Mouse (Mus musculus): ENCODE measurements around the gene Gm35549. TPM values are rescaled to one million over a fixed set of nuclear protein-coding genes. Genes with fewer than 3 reads are reported as not detected.

The Gm35549 gene
- polyA plus RNA-seq, 1 experiment from 2014 or later, result not detected

GRCm38 (mm10) chr9:122823374-122824017 is 20.3 kb downstream of the Gm35549 start:
- no peaks in the 10 kb centered on the region for H3K9me3 ChIP-seq
- no peak overlapping the region for H3K9ac ChIP-seq
- H3K36me3 ChIP-seq, result peaks cover 82% of the 10 kb centered on the region
- H3K4me3 ChIP-seq, result no peak overlapping the region
- no peaks in the 10 kb centered on the region for H3K4me1 ChIP-seq (replicated peaks)
- H3K27ac ChIP-seq (replicated peaks), result no peak overlapping the region
- no peak for ATAC-seq (ENCODE audit: low read depth)
- WGBS, result 85% methylated on average over 5 of the region's 5 CpGs
- H3K27me3 ChIP-seq, result no peaks in the 10 kb centered on the region
- no peak overlapping the region for H3K4me2 ChIP-seq

GRCm38 (mm10) chr9:122815239-122815851 is 28.5 kb downstream of the Gm35549 start:
- Histone ChIP-seq H3K9me3 (no peaks in the 10 kb centered on the region), H3K27me3 (no peaks in the 10 kb centered on the region), H3K4me3 (no peak overlapping the region), H3K4me1 (replicated peaks) (no peaks in the 10 kb centered on the region), H3K4me2 (no peak overlapping the region), H3K27ac (replicated peaks) (no peak overlapping the region), H3K9ac (no peak overlapping the region), H3K36me3 (peaks cover 68% of the 10 kb centered on the region)
- ATAC-seq (ENCODE audit: low read depth), result no peak
- WGBS, result 91% methylated on average over 4 of the region's 4 CpGs

- WGBS, result 93% methylated on average over 2 of the region's 2 CpGs
- Histone ChIP-seq H3K27ac (replicated peaks) (no peak overlapping the region), H3K4me3 (no peak overlapping the region), H3K4me2 (no peak overlapping the region), H3K36me3 (peaks cover 62% of the 10 kb centered on the region), H3K9ac (no peak overlapping the region), H3K27me3 (no peaks in the 10 kb centered on the region), H3K9me3 (no peaks in the 10 kb centered on the region), H3K4me1 (replicated peaks) (no peaks in the 10 kb centered on the region)
- ATAC-seq (ENCODE audit: low read depth), result no peak
Measured at GRCm38 (mm10) chr9:122814775-122815174, 29.1 kb downstream of the Gm35549 start.

DNA sequence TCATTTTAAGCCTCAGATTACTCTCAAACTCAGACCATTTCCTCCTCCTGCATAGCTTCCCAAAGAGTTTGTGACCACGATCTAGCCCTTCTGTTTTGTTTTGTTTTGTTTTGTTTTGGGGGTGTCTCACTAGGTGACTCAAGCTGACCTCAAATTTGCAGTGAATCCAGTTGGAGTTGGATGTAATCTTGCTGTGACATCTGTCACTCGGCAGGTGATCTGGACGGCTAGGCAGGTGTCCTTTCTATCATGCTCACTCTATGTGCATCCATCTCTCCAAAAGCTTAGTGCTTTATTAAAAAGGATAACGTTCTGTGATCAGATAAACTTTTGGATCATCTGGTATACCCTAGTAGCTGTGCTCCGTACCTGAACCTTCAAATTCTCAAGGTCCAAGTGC is 31.4 kb downstream of the Gm35549 start:
- Histone ChIP-seq H3K27ac (replicated peaks) (no peak overlapping the region), H3K4me1 (replicated peaks) (no peaks in the 10 kb centered on the region), H3K27me3 (no peaks in the 10 kb centered on the region), H3K9me3 (no peaks in the 10 kb centered on the region), H3K9ac (no peak overlapping the region), H3K36me3 (peaks cover 45% of the 10 kb centered on the region), H3K4me3 (no peak overlapping the region), H3K4me2 (no peak overlapping the region)
- WGBS, result 95% methylated on average over 5 of the region's 5 CpGs
- ATAC-seq (ENCODE audit: low read depth), result no peak

- H3K36me3 ChIP-seq, result peaks cover 32% of the 10 kb centered on the region
- H3K9me3 ChIP-seq, result no peaks in the 10 kb centered on the region
- H3K27ac ChIP-seq (replicated peaks), result no peak overlapping the region
- no peak overlapping the region for H3K4me2 ChIP-seq
- H3K27me3 ChIP-seq, result no peaks in the 10 kb centered on the region
- no peak overlapping the region for H3K9ac ChIP-seq
- ATAC-seq (ENCODE audit: low read depth), result no peak
- WGBS, result 87% methylated on average over 3 of the region's 3 CpGs
- H3K4me1 ChIP-seq (replicated peaks), result peaks cover 10% of the 10 kb centered on the region
- no peak overlapping the region for H3K4me3 ChIP-seq
Measured at GRCm38 (mm10) chr9:122810212-122810611, 33.6 kb downstream of the Gm35549 start.

DNA sequence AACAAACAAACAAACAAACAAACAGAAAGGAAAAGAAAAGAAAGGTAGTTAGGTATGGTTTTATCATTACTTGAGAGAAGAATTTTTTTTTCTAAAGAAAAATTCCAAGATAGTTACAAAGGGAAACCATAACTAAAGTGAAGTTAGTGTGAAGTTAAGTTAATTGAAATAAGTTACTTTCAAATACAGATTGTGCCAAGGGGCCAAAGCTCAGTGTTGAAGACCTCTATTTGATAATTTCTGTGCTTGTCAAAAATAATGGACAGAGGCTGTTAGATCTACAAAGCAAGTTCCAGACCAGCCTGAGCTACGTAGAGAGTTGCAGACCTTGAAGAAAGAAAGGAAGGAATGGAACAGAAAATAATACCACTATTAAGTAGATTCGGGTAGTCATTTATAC is 36.6 kb downstream of the Gm35549 start:
- no peak for ATAC-seq (ENCODE audit: low read depth)
- H3K4me1 ChIP-seq (replicated peaks), result peaks cover 14% of the 10 kb centered on the region
- 96% methylated on average over 2 of the region's 2 CpGs for WGBS
- H3K9ac ChIP-seq, result no peak overlapping the region
- no peaks in the 10 kb centered on the region for H3K27me3 ChIP-seq
- H3K9me3 ChIP-seq, result no peaks in the 10 kb centered on the region
- H3K4me2 ChIP-seq, result no peak overlapping the region
- no peak overlapping the region for H3K27ac ChIP-seq (replicated peaks)
- H3K4me3 ChIP-seq, result no peak overlapping the region
- peaks cover 9% of the 10 kb centered on the region for H3K36me3 ChIP-seq

DNA sequence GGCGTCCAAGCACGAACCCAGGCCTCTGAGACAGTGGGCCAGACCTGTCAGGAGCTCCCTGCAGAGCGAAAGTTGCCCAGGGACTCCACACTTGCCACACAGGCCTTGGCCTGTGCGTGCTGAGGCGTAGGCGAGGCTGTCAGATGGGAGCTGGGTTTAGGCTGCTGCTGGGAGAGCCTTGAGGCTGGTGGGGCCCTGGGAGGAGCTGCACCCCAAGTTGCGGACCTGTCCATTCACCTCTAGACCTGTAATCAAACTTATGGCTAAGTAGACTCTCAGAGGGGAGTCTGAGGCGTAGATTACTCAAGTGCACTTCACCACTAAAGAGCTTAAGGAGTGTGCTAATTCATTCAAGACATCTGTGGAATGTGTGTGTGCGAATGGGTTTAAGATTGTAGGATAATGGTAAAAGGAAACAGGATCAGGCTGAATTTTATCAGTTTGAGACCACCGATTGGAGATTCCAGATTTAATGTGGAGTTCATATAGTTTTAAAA is 37.9 kb downstream of the Gm35549 start:
- Histone ChIP-seq H3K9ac (peak overlapping the region; percentile 81), H3K4me3 (peak overlapping the region; percentile 59), H3K4me2 (peak overlapping the region; percentile 87), H3K27me3 (no peaks in the 10 kb centered on the region), H3K4me1 (replicated peaks) (peaks cover 14% of the 10 kb centered on the region), H3K36me3 (no peaks in the 10 kb centered on the region; the same call in 1 of the 2 replicates), H3K9me3 (no peaks in the 10 kb centered on the region), H3K27ac (replicated peaks) (peak overlapping the region; percentile 94)
- no peak for ATAC-seq (ENCODE audit: low read depth)
- 16% methylated on average over 10 of the region's 10 CpGs for WGBS

DNA sequence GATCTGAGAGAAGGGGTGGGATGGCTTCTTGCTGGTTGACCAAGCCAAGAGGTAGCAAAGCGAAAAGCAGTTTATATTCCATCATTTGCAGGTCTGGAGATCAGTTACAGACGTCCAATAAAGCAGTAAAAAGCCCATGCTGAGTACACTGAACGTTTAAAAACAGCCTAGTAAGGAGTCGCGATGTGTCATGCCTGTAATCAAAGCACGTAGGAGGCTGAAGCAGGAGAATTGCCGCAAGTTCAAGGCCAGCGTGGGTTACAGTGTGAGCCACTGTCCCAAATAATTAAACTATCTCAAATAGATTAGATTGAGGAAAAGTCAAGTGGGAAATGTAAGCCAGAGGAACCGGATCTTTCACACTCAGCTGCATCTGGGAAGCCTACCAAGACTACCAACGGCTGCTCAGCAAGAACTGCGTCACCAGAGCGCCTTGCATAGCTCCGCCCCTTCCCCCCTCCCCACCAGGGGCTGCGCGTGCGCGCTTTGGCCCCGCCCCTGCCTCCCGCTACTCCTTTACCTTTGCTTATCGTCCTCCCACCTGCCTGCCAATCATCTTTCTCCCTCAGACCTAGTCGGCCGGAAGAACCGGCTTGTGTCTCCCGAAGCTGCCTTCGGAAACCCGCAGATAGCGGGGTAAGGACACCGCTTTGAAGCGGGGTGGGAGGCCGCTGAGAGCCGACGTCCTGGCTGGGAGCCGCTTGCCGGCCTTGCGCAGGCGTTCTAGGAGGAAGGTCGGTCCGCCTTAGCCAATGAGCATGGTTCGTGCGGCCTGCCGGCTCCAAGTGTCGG is 38.6 kb downstream of the Gm35549 start, which contains the start of gene Tcaim:
Gene Tcaim, plus strand, starts transcription at position 487 of the 792 bp plus-strand sequence.
- Histone ChIP-seq H3K9ac (peak within 1 kb of the TSS; percentile 81), H3K9me3 (no peaks in the 10 kb centered on the region), H3K27me3 (no peaks in the 10 kb centered on the region; the same call in 1 of the 2 replicates), H3K36me3 (no peaks in the 10 kb centered on the region; the same call in 1 of the 2 replicates), H3K27ac (replicated peaks) (peak within 1 kb of the TSS; percentile 94), H3K4me3 (peak within 1 kb of the TSS; percentile 59), H3K4me1 (replicated peaks) (peaks cover 14% of the 10 kb centered on the region), H3K4me2 (peak within 1 kb of the TSS; percentile 87)
- 7% methylated on average over 42 of the region's 42 CpGs for WGBS
- ATAC-seq (ENCODE audit: low read depth), result peak; percentile 99

GRCm38 (mm10) chr9:122786534-122786933 is 57.3 kb downstream of the Gm35549 start:
- H3K27ac ChIP-seq (replicated peaks), result no peak overlapping the region
- no peak overlapping the region for H3K4me2 ChIP-seq
- H3K4me1 ChIP-seq (replicated peaks), result no peaks in the 10 kb centered on the region
- no peak for ATAC-seq (ENCODE audit: low read depth)
- H3K9me3 ChIP-seq, result no peaks in the 10 kb centered on the region
- no peak overlapping the region for H3K4me3 ChIP-seq
- no peak overlapping the region for H3K9ac ChIP-seq
- no peaks in the 10 kb centered on the region for H3K27me3 ChIP-seq
- 89% methylated on average over 1 of the region's 1 CpGs for WGBS
- H3K36me3 ChIP-seq, result no peaks in the 10 kb centered on the region

DNA sequence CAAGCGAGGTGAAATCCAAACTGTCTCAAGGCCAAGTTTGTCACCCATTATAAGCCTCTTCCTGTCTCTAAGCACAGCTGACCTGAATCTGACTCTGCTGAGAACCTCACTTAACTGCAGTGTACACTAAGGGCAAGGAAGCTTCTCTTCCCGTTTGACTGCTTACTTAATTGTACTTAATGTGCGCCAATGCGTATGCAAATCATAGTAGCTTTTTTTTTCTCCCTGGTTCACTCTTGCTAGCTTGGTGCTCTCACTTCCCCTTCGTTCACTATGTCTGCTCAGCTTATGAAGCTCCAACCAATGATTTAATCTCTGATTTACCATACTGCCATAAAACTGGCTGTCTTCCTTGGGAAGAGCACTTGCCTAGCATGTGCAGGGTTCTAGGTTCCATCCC is 58.6 kb downstream of the Gm35549 start:
- no peak overlapping the region for H3K4me2 ChIP-seq
- 74% methylated on average over 5 of the region's 5 CpGs for WGBS
- H3K9ac ChIP-seq, result no peak overlapping the region
- H3K4me1 ChIP-seq (replicated peaks), result no peaks in the 10 kb centered on the region
- H3K27me3 ChIP-seq, result no peaks in the 10 kb centered on the region
- H3K4me3 ChIP-seq, result no peak overlapping the region
- H3K36me3 ChIP-seq, result no peaks in the 10 kb centered on the region
- no peaks in the 10 kb centered on the region for H3K9me3 ChIP-seq
- H3K27ac ChIP-seq (replicated peaks), result no peak overlapping the region
- no peak for ATAC-seq (ENCODE audit: low read depth)
